Mouse (Mus musculus): Measurements from ENCODE around the gene Olfr520.
"Not testable (repeated sequence)": the region's sequence is repeated elsewhere in the genome, so short reads cannot be mapped to it uniquely, and the experiment has no call there.

Gene Olfr520

GRCm38 (mm10) chr7:99712431-99712830 is 17.6 kb upstream of the Olfr520 start:
- no peak for DNase-seq (ENCODE audit: low spot score)

GRCm38 (mm10) chr7:99716536-99716935 is 13.5 kb upstream of the Olfr520 start:
- no peak for DNase-seq (ENCODE audit: low spot score)

GRCm38 (mm10) chr7:99734612-99735011 is 4.5 kb downstream of the Olfr520 start:
- no peak for DNase-seq (ENCODE audit: low spot score)

GRCm38 (mm10) chr7:99735491-99735890 is 5.4 kb downstream of the Olfr520 start:
- DNase-seq (ENCODE audit: low spot score) = not testable (repeated sequence)

DNA sequence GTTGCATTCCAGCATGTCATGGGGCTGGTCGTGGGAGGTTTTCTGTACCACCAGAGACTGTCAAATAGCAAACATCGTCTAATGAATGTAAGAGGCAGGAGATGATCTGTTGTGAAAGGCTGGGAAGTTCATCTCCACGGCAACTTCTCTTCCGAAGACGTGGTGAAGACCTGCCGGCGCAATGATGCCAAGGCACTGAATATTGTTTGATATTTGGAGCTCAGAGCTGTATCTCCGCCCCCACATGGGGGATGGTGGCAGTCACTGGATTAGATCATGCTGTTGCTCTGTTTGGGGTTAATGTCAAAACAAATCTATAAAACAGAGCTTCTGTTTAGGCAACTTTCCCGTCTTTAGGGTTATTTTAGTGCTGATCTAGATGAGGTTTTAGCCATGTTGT is 9.2 kb downstream of the Olfr520 start:
- DNase-seq (ENCODE audit: low spot score) = no peak

GRCm38 (mm10) chr7:99763207-99763606 is 33.1 kb downstream of the Olfr520 start, which contains the start of gene Olfr521:
Olfr521 (plus strand) TSS chr7:99763507.
- DNase-seq (ENCODE audit: low spot score) = no peak

GRCm38 (mm10) chr7:99781385-99781784 is 51.3 kb downstream of the Olfr520 start:
- DNase-seq (ENCODE audit: low spot score) = no peak

DNA sequence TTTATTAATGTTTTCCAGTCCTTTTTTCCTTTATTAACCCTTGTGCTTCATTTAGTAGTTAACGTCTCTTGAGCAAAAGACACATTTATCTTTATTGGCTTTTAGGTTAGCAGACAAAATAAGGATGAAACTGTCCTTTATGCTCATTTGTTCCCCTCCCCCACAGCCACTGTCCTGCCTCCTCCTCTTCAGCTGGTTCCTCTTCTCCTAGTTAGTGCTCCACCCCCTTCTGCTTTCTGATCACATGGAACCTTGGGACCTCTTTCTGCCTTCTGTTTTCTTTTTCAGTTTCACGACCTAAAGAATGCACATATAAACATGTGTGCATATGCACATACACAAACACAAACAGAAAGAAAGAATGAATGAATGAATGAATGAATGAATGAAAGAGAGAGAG is 51.8 kb downstream of the Olfr520 start:
- no peak for DNase-seq (ENCODE audit: low spot score)

- no peak for DNase-seq (ENCODE audit: low spot score)
Measured at GRCm38 (mm10) chr7:99783421-99783820, 53.3 kb downstream of the Olfr520 start.

DNA sequence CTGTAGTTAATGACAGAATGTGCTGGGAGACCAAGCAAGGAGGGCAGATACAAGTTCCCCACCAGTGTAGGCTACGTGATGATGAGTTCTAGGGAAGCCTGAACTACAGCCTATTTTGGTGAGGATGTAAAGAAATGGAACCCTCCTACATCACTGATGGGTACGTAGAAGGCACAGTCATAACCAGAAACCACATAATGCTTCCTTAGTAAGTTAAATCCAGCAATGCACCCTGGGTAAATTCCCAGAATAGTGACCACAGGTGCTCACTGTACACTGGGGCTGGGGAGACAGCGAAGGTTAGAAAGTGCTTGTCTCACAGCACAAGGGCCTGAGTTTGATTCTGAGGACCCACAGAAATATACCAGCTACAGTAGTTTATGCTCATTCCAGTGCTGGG is 55.5 kb downstream of the Olfr520 start:
- DNase-seq (ENCODE audit: low spot score) = no peak

Data from adipocyte (in vitro differentiated cells).